Mouse (Mus musculus) liver, postnatal 0 days (tissue): ENCODE measurements around the gene Kif1c.

ENCODE experiments used
- CTCF ChIP-seq: sonication (generic); IDR thresholded peaks from 2 replicates; pipeline ENCODE4 v1.5.1; 2016; ENCODE audit warnings: antibody characterized with exemption, low read depth
- EP300 ChIP-seq: IDR thresholded peaks from 2 replicates; pipeline ENCODE4 v1.6.1; 2016; ENCODE audit warnings: antibody characterized with exemption, low read depth, mild to moderate bottlenecking

GRCm38 (mm10) chr11:70765776-70766445 lies 65.6 kb downstream of the Kif1c start:
- no peak for TF ChIP-seq CTCF
- TF ChIP-seq EP300 = no peak
